Mouse (Mus musculus) C2C12 (cell line): ENCODE data around the gene Bpgm.

Experiments used
- CTCF ChIP-seq: IDR thresholded peaks from one replicate; pipeline ENCODE4 v1.5.1; 2011; ENCODE audit not compliant: control insufficient read depth, insufficient read depth, insufficient read length
- MAX ChIP-seq: IDR thresholded peaks from one replicate; pipeline ENCODE4 v1.6.1; 2011; ENCODE audit warnings: mild to moderate bottlenecking, control low read depth
- MYOD1 ChIP-seq: IDR thresholded peaks from one replicate; pipeline ENCODE4 v1.6.1; 2011; ENCODE audit warnings: low read depth; ENCODE audit not compliant: control insufficient read depth, insufficient read length
- USF1 ChIP-seq: IDR thresholded peaks from one replicate; pipeline ENCODE4 v1.6.1; 2011; ENCODE audit warnings: low read depth, mild to moderate bottlenecking, control low read depth, moderate library complexity

GRCm38 (mm10) chr6:34528131-34528530 lies 52.1 kb downstream of the Bpgm start:
- no peak for TF ChIP-seq CTCF
- no peak for TF ChIP-seq USF1
- no peak for TF ChIP-seq MAX
- TF ChIP-seq MYOD1, result no peak
